Mouse (Mus musculus) frontal cortex, postnatal 36 days (tissue): ENCODE measurements around the gene Cldn34b4.

Source experiments
- DNase-seq, 2 experiments: peaks; one replicate each; pipeline ENCODE4 v3.0.0; 2022; ENCODE audit warnings: low spot score in 2 of 2

The Cldn34b4 gene

DNA sequence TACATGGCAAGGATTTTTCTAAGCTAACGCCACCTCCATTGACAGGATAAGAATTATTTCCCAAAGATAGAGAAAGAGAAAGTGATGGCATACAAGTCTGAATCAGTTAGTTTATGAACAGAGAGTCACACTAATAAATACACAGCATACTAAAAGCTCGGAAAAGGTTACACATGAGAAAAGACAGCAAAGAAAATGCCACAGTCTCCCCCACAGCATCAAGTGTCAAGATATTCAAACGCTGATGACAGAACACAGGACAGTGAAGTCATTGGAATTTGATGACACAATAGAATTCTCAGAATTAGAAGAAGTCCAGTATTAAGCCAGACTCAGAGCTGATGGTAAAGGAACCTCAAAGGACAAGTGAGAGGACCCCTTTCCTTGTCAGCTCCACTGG, at the start of gene Cldn34b4:
Cldn34b4 (plus strand) TSS at position 301 of the 400 bp plus-strand sequence.
- DNase-seq, result no peak
